Mouse (Mus musculus) lung, adult 2 months (tissue): ENCODE measurements around the gene Olfr1386.

ENCODE experiments used
- CTCF ChIP-seq: fragments of 200-500 bp; IDR thresholded peaks from 2 replicates; pipeline ENCODE4 v1.5.1; 2011; ENCODE audit warnings: mild to moderate bottlenecking, low read length, control low read depth; ENCODE audit not compliant: insufficient read depth
- POLR2A ChIP-seq: fragments of 200-500 bp; IDR thresholded peaks from 2 replicates; pipeline ENCODE4 v1.6.1; 2011; ENCODE audit warnings: low read depth, mild to moderate bottlenecking, control low read depth, low read length, borderline replicate concordance; ENCODE audit errors: extremely low read depth

DNA sequence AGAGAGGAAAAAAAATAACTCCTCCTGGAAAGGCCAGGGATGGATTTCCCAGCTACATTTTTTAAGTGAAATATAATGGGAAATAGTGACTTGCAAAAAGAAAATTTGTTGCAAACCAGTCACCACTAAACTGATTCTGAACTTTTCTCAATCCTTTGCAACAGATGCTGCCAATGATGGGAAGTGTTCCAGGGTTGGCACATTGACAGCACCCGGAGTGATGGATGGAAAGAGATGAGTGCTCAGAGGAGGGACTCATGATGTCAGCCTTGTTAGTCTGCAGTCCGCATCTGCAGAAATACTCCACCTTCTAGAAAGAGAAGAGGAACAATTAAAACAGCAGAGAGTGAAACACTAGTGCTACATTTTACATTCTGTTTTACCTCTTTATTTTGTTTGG lies 35.2 kb upstream of the Olfr1386 start:
- TF ChIP-seq CTCF (no peak), POLR2A (no peak)
